Mouse (Mus musculus) heart, postnatal 0 days (tissue): Measurements from ENCODE around the gene Unc45a.

Source experiments
- CTCF ChIP-seq: IDR thresholded peaks from 2 replicates; pipeline ENCODE4 v1.5.1; 2016; ENCODE audit warnings: antibody characterized with exemption, control low read depth, low read depth
- EP300 ChIP-seq: IDR thresholded peaks from 2 replicates; pipeline ENCODE4 v1.6.1; 2016; ENCODE audit warnings: antibody characterized with exemption, low read depth

DNA sequence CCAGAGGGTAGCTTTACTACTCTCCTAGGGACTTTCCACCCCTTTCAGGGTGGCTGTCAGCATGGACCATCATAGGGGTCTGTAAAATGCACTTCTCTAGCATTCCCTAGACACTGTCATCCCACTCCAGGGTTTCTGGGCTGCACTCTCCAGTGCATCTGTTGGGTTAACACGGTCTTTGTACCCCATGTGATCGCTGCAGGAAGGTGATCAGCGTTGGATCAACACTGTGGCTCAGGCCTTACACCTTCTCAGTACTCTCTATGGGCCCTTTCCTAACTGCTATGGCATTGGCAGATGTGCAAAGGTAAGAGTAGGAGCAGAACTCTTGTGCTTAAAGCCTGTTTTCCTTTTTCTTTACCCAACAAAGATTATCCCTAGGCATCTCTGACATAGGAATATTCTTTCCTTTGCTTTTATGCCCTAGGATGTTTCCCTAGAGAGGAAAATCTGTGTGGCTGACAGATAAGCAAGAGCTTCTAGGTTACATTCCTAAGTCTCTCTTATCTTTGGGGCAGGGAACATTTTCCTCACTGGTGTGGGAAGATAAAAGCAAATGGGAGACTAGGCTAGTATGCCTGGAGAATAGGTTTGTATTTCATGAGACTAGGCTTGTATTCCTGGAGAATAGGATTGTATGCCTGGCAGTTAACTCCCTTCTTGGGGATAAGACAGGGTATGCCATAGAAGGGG, 57.4 kb downstream of the Unc45a start:
- TF ChIP-seq CTCF (no peak), EP300 (no peak)
